In genomic region chr1:161248685-161249084, GRCm38 (mm10) we compare ENCODE assay signal across 8 mouse cellular contexts. TPM values are rescaled to one million over a fixed set of nuclear protein-coding genes. Genes with fewer than 3 reads are reported as not detected.
DNase-seq lines count a peak whose midpoint lies in the region; ATAC-seq and TF ChIP-seq lines count a peak whose summit lies in the region.

No protein-coding gene starts in this region.

- H3K27me3 ChIP-seq in cerebellum, adult 2 months (ENCODE audit: control insufficient read depth, insufficient read depth, low read length), result no peaks in the 10 kb centered on the region
- no peaks in the 10 kb centered on the region for H3K27me3 ChIP-seq in forebrain, postnatal 0 days (ENCODE audit: insufficient read depth, low read length)
- H3K27me3 ChIP-seq in liver, embryonic 15.5 days, result no peaks in the 10 kb centered on the region

- in situ Hi-C loops in ES-E14 (cut with MboI; ENCODE audit: low sequenced_read_pairs in 2 of 2, unreplicated experiment in 2 of 2), result no loop called here

- 75% methylated on average over 7 of the region's 7 CpGs for WGBS in cerebellum, adult 2 months
- WGBS in forebrain, postnatal 0 days, result 48% methylated on average over 7 of the region's 7 CpGs
- WGBS in liver, embryonic 15.5 days (ENCODE audit: insufficient replicate concordance), result 33% methylated on average over 7 of the region's 7 CpGs

- H3K4me3 ChIP-seq in cerebellum, adult 2 months (replicated peaks; ENCODE audit: insufficient read depth, low read depth, low read length), result peak overlapping the region; percentile 11
- H3K4me3 ChIP-seq in ES-E14 (ENCODE audit: insufficient read depth in 1 of 2, low read depth in 1 of 2, low read length in 2 of 2, poor library complexity in 1 of 2, severe bottlenecking in 1 of 2), result peak overlapping the region; percentile 69 to 74
- 0 out of 2 replicates have a peak overlapping the region, but pooled peaks have one; percentile 5 for H3K4me3 ChIP-seq in forebrain, postnatal 0 days (ENCODE audit: low read depth, low read length)
- H3K4me3 ChIP-seq in liver, embryonic 15.5 days (replicated peaks), result peak overlapping the region; percentile 88

- no peak overlapping the region for H3K27ac ChIP-seq in cerebellum, adult 2 months (ENCODE audit: insufficient read depth, low read length)
- H3K27ac ChIP-seq in ES-E14 (ENCODE audit: insufficient read depth, low read depth, low read length, poor library complexity, severe bottlenecking), result no peak overlapping the region; the same call in 1 of the 2 replicates
- H3K27ac ChIP-seq in forebrain, postnatal 0 days (ENCODE audit: low read depth, low read length), result no peak overlapping the region
- peak overlapping the region; percentile 21; the same call in 1 of the 2 replicates for H3K27ac ChIP-seq in liver, embryonic 15.5 days (replicated peaks)

- H3K9me3 ChIP-seq in ES-E14 (ENCODE audit: control insufficient read depth, insufficient read depth, low read depth, low read length), result no peaks in the 10 kb centered on the region
- H3K9me3 ChIP-seq in forebrain, postnatal 0 days (ENCODE audit: low read length), result no peaks in the 10 kb centered on the region
- H3K9me3 ChIP-seq in liver, embryonic 15.5 days (replicated peaks), result no peaks in the 10 kb centered on the region

- TF ChIP-seq POLR2A in cerebellum, adult 2 months (IDR thresholded peaks at IDR 0.05; ENCODE audit: borderline replicate concordance, insufficient read depth, low read length), result no peak

- no peaks in the 10 kb centered on the region; the same call in 1 of the 2 replicates for H3K4me1 ChIP-seq in cerebellum, adult 2 months (ENCODE audit: control insufficient read depth, insufficient read depth, low read length)
- H3K4me1 ChIP-seq in ES-E14 (ENCODE audit: control insufficient read depth in 2 of 2, insufficient read depth in 2 of 2, low read length in 2 of 2, poor library complexity in 1 of 2), result peaks cover 0 to 22% of the 10 kb centered on the region in 2 experiments; a peak in 1 of 4 replicates
- H3K4me1 ChIP-seq in forebrain, postnatal 0 days (ENCODE audit: insufficient read depth), result peaks cover 12% of the 10 kb centered on the region; the same call in 1 of the 2 replicates
- peaks cover 67% of the 10 kb centered on the region for H3K4me1 ChIP-seq in liver, embryonic 15.5 days (replicated peaks)

- peak overlapping the region; percentile 79 for H3K4me2 ChIP-seq in forebrain, postnatal 0 days (ENCODE audit: low read depth)
- peak overlapping the region; percentile 95 for H3K4me2 ChIP-seq in liver, embryonic 15.5 days

- no peak overlapping the region; the same call in 1 of the 2 replicates for H3K9ac ChIP-seq in ES-E14 (ENCODE audit: insufficient read depth, low read depth, low read length, poor library complexity, severe bottlenecking)
- peak overlapping the region; percentile 72; the same call in 1 of the 2 replicates for H3K9ac ChIP-seq in forebrain, postnatal 0 days
- H3K9ac ChIP-seq in liver, embryonic 15.5 days, result peak overlapping the region; percentile 89; the same call in 1 of the 2 replicates

- no peak for DNase-seq in cerebellum, adult 2 months
- no peak for DNase-seq in cerebellum, postnatal 10 days
- DNase-seq in ES-E14 (ENCODE audit: low read depth, low spot score), result no peak
- no peak for DNase-seq in forebrain, postnatal 0 days
- DNase-seq in natural killer cell, adult 2 months (ENCODE audit: low spot score in 2 of 2), result no peak
- DNase-seq in adrenal gland, postnatal 25 days, result no peak
- no peak for DNase-seq in thymus, postnatal 0 days (ENCODE audit: low spot score)

- no peak for TF ChIP-seq CTCF in cerebellum, adult 2 months (IDR thresholded peaks at IDR 0.05; ENCODE audit: borderline replicate concordance, insufficient read depth, low read depth, low read length)
- no peak for TF ChIP-seq CTCF in forebrain, postnatal 0 days (IDR thresholded peaks at IDR 0.05; ENCODE audit: low read depth)

- H3K36me3 ChIP-seq in ES-E14 (ENCODE audit: control insufficient read depth, insufficient read depth, low read length, poor library complexity, severe bottlenecking), result peaks cover 18% of the 10 kb centered on the region
- peaks cover 17% of the 10 kb centered on the region for H3K36me3 ChIP-seq in forebrain, postnatal 0 days (ENCODE audit: insufficient read depth)
- H3K36me3 ChIP-seq in liver, embryonic 15.5 days (replicated peaks), result peaks cover 36% of the 10 kb centered on the region

- no peak for ATAC-seq in forebrain, postnatal 0 days
- ATAC-seq in liver, embryonic 15.5 days (ENCODE audit: insufficient read depth), result no peak

TF ChIP-seq in ES-E14, 5 proteins besides CTCF, POLR2A, EP300 and RAD21:
- TF ChIP-seq MAFK (IDR thresholded peaks at IDR 0.05; ENCODE audit: insufficient read depth, low read depth, low read length) (peak; percentile 92), HCFC1 (IDR thresholded peaks at IDR 0.05; ENCODE audit: borderline replicate concordance, insufficient read depth, low read length) (no peak)

RNA-seq across cellular contexts. Expression of gene Prdx6, which starts 2.3 kb away (rescaled TPM):
- 301 and 339 TPM in 2 replicates for polyA plus RNA-seq in cerebellum, adult 2 months (2012; rRNA removed)
- 268 and 390 TPM in 2 replicates for total RNA-seq in ES-E14 (2012; rRNA removed)
- 102 and 126 TPM in 2 replicates for total RNA-seq in forebrain, postnatal 0 days (2014; rRNA removed)
- polyA plus RNA-seq in forebrain, postnatal 0 days (2015; fragmentation: Nextera tagmentation; extraction: Ambion mirVana), result 203 and 234 TPM in 2 replicates
- polyA plus RNA-seq in liver, embryonic 15.5 days (2015; fragmentation: Nextera tagmentation; extraction: Ambion mirVana), result 354 and 355 TPM in 2 replicates
- total RNA-seq in adrenal gland, postnatal 25 days (2021), result 485 and 567 TPM in 2 replicates
- 316 and 328 TPM in 2 replicates for polyA plus RNA-seq in thymus, postnatal 0 days (2015; fragmentation: Nextera tagmentation; extraction: Ambion mirVana)

Comparison
In these comparisons a context has a peak if more than half of its experiments do, and no peak if none do; other contexts are left out.
1. H3K4me3 ChIP-seq: peak in every context shown above with its lines; median percentile 88 in liver, embryonic 15.5 days; 72 in ES-E14; 11 in cerebellum, adult 2 months; 5 in forebrain, postnatal 0 days.